Mouse (Mus musculus): ENCODE data around the gene Pou2f2. TPM values are rescaled to one million over a fixed set of nuclear protein-coding genes. Genes with fewer than 3 reads are reported as not detected.
A peak's percentile ranks its signal among the peaks of the same experiment; 100 is the strongest.

The Pou2f2 gene
- total and polyA plus RNA-seq, 2 experiments from 2014 or later, result 6.0 to 21.2 TPM

- TF ChIP-seq CTCF (IDR thresholded peaks at IDR 0.05; ENCODE audit: low read depth), result no peak
- no peak for DNase-seq
- 2% methylated on average over 6 of the region's 6 CpGs for WGBS
- 0 out of 2 replicates have a peak overlapping the region, but pooled peaks have one; percentile 97 for H3K9ac ChIP-seq
- no peaks in the 10 kb centered on the region for H3K36me3 ChIP-seq (ENCODE audit: insufficient read depth)
- H3K27ac ChIP-seq (ENCODE audit: low read depth, low read length), result peak overlapping the region; percentile 99; the same call in 1 of the 2 replicates
- peaks cover 8% of the 10 kb centered on the region; the same call in 1 of the 2 replicates for H3K27me3 ChIP-seq (ENCODE audit: insufficient read depth, low read length)
- no peak for ATAC-seq
- H3K9me3 ChIP-seq (ENCODE audit: low read length), result no peaks in the 10 kb centered on the region
- H3K4me3 ChIP-seq (ENCODE audit: low read depth, low read length), result peak overlapping the region; percentile 71
- H3K4me2 ChIP-seq (ENCODE audit: low read depth), result peak overlapping the region; percentile 66
- peaks cover 16% of the 10 kb centered on the region for H3K4me1 ChIP-seq (ENCODE audit: insufficient read depth)
These were observed 986 bp upstream of the Pou2f2 start for GRCm38 (mm10) chr7:25180512-25180911.

- Histone ChIP-seq H3K27ac (ENCODE audit: low read depth, low read length) (peak overlapping the region; percentile 99), H3K9ac (peak overlapping the region; percentile 97), H3K27me3 (ENCODE audit: insufficient read depth, low read length) (peaks cover 8% of the 10 kb centered on the region; the same call in 1 of the 2 replicates), H3K4me2 (ENCODE audit: low read depth) (peak overlapping the region; percentile 66), H3K9me3 (ENCODE audit: low read length) (no peaks in the 10 kb centered on the region), H3K4me1 (ENCODE audit: insufficient read depth) (peaks cover 16% of the 10 kb centered on the region), H3K4me3 (ENCODE audit: low read depth, low read length) (peak overlapping the region; percentile 71), H3K36me3 (ENCODE audit: insufficient read depth) (no peaks in the 10 kb centered on the region)
- DNase-seq (peak; percentile 67), ATAC-seq (peak; percentile 69)
- WGBS, result 1% methylated on average over 50 of the region's 56 CpGs
- no peak for TF ChIP-seq CTCF (IDR thresholded peaks at IDR 0.05; ENCODE audit: low read depth)
These were observed 530 bp downstream of the Pou2f2 start for GRCm38 (mm10) chr7:25178787-25179605.

GRCm38 (mm10) chr7:25178317-25178716, 1.2 kb downstream of the Pou2f2 start:
- Histone ChIP-seq H3K9ac (peak overlapping the region; percentile 97), H3K4me1 (ENCODE audit: insufficient read depth) (peaks cover 16% of the 10 kb centered on the region), H3K27ac (ENCODE audit: low read depth, low read length) (peak overlapping the region; percentile 99), H3K9me3 (ENCODE audit: low read length) (no peaks in the 10 kb centered on the region), H3K4me2 (ENCODE audit: low read depth) (peak overlapping the region; percentile 66), H3K27me3 (ENCODE audit: insufficient read depth, low read length) (peaks cover 8% of the 10 kb centered on the region; the same call in 1 of the 2 replicates), H3K36me3 (ENCODE audit: insufficient read depth) (no peaks in the 10 kb centered on the region), H3K4me3 (ENCODE audit: low read depth, low read length) (peak overlapping the region; percentile 71)
- peak; percentile 62 for DNase-seq
- TF ChIP-seq CTCF (IDR thresholded peaks at IDR 0.05; ENCODE audit: low read depth), result no peak
- ATAC-seq, result no peak
- WGBS, result 1% methylated on average over 17 of the region's 17 CpGs

- no peaks in the 10 kb centered on the region for H3K27me3 ChIP-seq (ENCODE audit: insufficient read depth, low read length)
- ATAC-seq, result no peak
- WGBS, result 38% methylated on average over 11 of the region's 11 CpGs
- H3K4me3 ChIP-seq (ENCODE audit: low read depth, low read length), result no peak overlapping the region
- no peak overlapping the region for H3K27ac ChIP-seq (ENCODE audit: low read depth, low read length)
- DNase-seq, result no peak
- peaks cover 9% of the 10 kb centered on the region for H3K4me1 ChIP-seq (ENCODE audit: insufficient read depth)
- H3K9me3 ChIP-seq (ENCODE audit: low read length), result no peaks in the 10 kb centered on the region
- no peak for TF ChIP-seq CTCF (IDR thresholded peaks at IDR 0.05; ENCODE audit: low read depth)
- no peak overlapping the region for H3K9ac ChIP-seq
- H3K36me3 ChIP-seq (ENCODE audit: insufficient read depth), result no peaks in the 10 kb centered on the region
- H3K4me2 ChIP-seq (ENCODE audit: low read depth), result no peak overlapping the region
These were observed 5.2 kb downstream of the Pou2f2 start for GRCm38 (mm10) chr7:25174343-25174742.

- H3K27me3 ChIP-seq (ENCODE audit: insufficient read depth, low read length), result no peaks in the 10 kb centered on the region
- H3K27ac ChIP-seq (ENCODE audit: low read depth, low read length), result no peak overlapping the region
- no peaks in the 10 kb centered on the region for H3K36me3 ChIP-seq (ENCODE audit: insufficient read depth)
- H3K4me2 ChIP-seq (ENCODE audit: low read depth), result no peak overlapping the region
- TF ChIP-seq CTCF (IDR thresholded peaks at IDR 0.05; ENCODE audit: low read depth), result no peak
- 57% methylated on average over 5 of the region's 5 CpGs for WGBS
- H3K4me3 ChIP-seq (ENCODE audit: low read depth, low read length), result no peak overlapping the region
- no peak overlapping the region for H3K9ac ChIP-seq
- ATAC-seq (no peak), DNase-seq (no peak)
- peaks cover 7% of the 10 kb centered on the region for H3K4me1 ChIP-seq (ENCODE audit: insufficient read depth)
- no peaks in the 10 kb centered on the region for H3K9me3 ChIP-seq (ENCODE audit: low read length)
These were observed 6.9 kb downstream of the Pou2f2 start for GRCm38 (mm10) chr7:25172669-25173068.

GRCm38 (mm10) chr7:25170583-25170982, 8.9 kb downstream of the Pou2f2 start:
- 0 out of 2 replicates have a peak, but pooled peaks have one; percentile 44 for ATAC-seq
- WGBS, result 27% methylated on average over 3 of the region's 3 CpGs
- Histone ChIP-seq H3K27ac (ENCODE audit: low read depth, low read length) (no peak overlapping the region), H3K4me1 (ENCODE audit: insufficient read depth) (no peaks in the 10 kb centered on the region), H3K9ac (no peak overlapping the region), H3K4me2 (ENCODE audit: low read depth) (no peak overlapping the region), H3K36me3 (ENCODE audit: insufficient read depth) (no peaks in the 10 kb centered on the region), H3K27me3 (ENCODE audit: insufficient read depth, low read length) (no peaks in the 10 kb centered on the region), H3K4me3 (ENCODE audit: low read depth, low read length) (no peak overlapping the region), H3K9me3 (ENCODE audit: low read length) (no peaks in the 10 kb centered on the region)
- TF ChIP-seq CTCF (IDR thresholded peaks at IDR 0.05; ENCODE audit: low read depth), result no peak
- no peak for DNase-seq

- no peak overlapping the region for H3K27ac ChIP-seq (ENCODE audit: low read depth, low read length)
- WGBS, result 85% methylated on average over 5 of the region's 5 CpGs
- TF ChIP-seq CTCF (IDR thresholded peaks at IDR 0.05; ENCODE audit: low read depth), result no peak
These were observed 13.4 kb downstream of the Pou2f2 start for GRCm38 (mm10) chr7:25166106-25166505.

More at GRCm38 (mm10) chr7:25166106-25166505, 13.4 kb downstream of the Pou2f2 start:
- H3K4me2 ChIP-seq (ENCODE audit: low read depth), result no peak overlapping the region
- ATAC-seq, result no peak
- no peaks in the 10 kb centered on the region for H3K4me1 ChIP-seq (ENCODE audit: insufficient read depth)
- no peaks in the 10 kb centered on the region for H3K27me3 ChIP-seq (ENCODE audit: insufficient read depth, low read length)
- H3K4me3 ChIP-seq (ENCODE audit: low read depth, low read length), result no peak overlapping the region
- no peaks in the 10 kb centered on the region for H3K36me3 ChIP-seq (ENCODE audit: insufficient read depth)
- H3K9ac ChIP-seq, result no peak overlapping the region
- no peak for DNase-seq
- no peaks in the 10 kb centered on the region for H3K9me3 ChIP-seq (ENCODE audit: low read length)
